26 mouse cellular contexts compared by ENCODE assay signal in the genomic region with DNA sequence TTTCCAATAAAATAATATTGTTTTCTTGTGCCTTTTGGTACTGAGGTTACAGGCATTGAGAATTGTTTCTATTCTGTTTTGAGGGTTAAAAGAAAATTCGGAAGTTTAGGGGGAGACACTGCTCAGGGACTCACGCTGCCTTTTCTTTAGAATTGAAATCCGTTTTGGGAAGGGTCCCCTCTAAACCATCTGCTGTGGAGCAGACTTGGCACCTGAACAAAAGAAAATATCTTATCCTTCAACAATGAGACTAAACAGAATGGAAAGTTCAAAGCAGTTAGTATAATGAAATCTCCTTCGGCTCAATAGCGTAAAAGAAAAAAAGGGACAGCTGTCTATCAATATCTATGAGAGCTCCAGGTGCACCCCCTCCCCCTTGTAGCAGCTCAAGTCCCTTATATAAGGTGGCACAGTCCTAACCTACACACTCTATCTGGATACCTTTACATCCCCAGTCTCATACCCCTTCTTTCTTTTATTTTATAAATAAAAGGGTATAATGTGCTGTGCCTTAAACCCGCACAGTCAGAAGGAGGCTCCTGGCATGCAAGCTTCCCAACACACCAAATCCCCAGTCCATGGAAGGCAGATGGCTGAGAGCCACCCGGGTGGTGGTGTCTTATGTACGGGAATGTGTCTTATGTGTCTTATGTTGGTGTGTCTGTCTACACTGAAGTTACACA. TPM values are rescaled to one million over a fixed set of nuclear protein-coding genes. Genes with fewer than 3 reads are reported as not detected.
DNase-seq lines count a peak whose midpoint lies in the region; ATAC-seq and TF ChIP-seq lines count a peak whose summit lies in the region.
"Had no signal": no experiment of that assay in that cellular context is flagged by ENCODE, and none has a peak within 500 bp of the region (broad histone marks: within the 10 kb centered on the region; RNA-seq: fewer than 3 reads in every experiment).

No protein-coding gene starts in this region.

- peak; percentile 72; the same call in 1 of the 2 replicates for ATAC-seq in forebrain, embryonic 14.5 days
- peak; percentile 74 for ATAC-seq in midbrain, embryonic 12.5 days (ENCODE audit: low FRiP score, low read depth)
- no peak for ATAC-seq in granulocyte monocyte progenitor cell, adult 5-6 weeks (replicated peaks; ENCODE audit: poor library complexity, severe bottlenecking)
- ATAC-seq in megakaryocyte-erythroid progenitor cell, adult 5-6 weeks (replicated peaks; ENCODE audit: low FRiP score, low TSS enrichment, poor library complexity, severe bottlenecking) = no peak
- ATAC-seq: activated CD4-positive, CD25-positive, alpha-beta regulatory T cell, adult 4 months; lung, postnatal 0 days had no signal

- H3K36me3 ChIP-seq in forebrain, embryonic 14.5 days (ENCODE audit: control insufficient read depth, insufficient read depth, low read length) = no peaks in the 10 kb centered on the region
- H3K36me3 ChIP-seq in midbrain, embryonic 12.5 days = no peaks in the 10 kb centered on the region
- H3K36me3 ChIP-seq: embryonic facial prominence, embryonic 12.5 days; G1E; limb, embryonic 13.5 days; neural tube, embryonic 13.5 days had no signal

- no peak overlapping the region for H3K4me2 ChIP-seq in forebrain, embryonic 14.5 days (ENCODE audit: low read length)
- no peak overlapping the region for H3K4me2 ChIP-seq in midbrain, embryonic 12.5 days (replicated peaks)
- H3K4me2 ChIP-seq: embryonic facial prominence, embryonic 12.5 days; limb, embryonic 13.5 days; neural tube, embryonic 13.5 days had no signal

- DNase-seq in heart, adult 11 months = peak; percentile 73
- DNase-seq in heart, postnatal 10 days = no peak
- DNase-seq in brain, embryonic 14.5 days (ENCODE audit: low read depth) = peak; percentile 76
- peak; percentile 64 for DNase-seq in forebrain, embryonic 14.5 days (ENCODE audit: low spot score)
- no peak for DNase-seq in testis, postnatal 14 days (ENCODE audit: low spot score)
- DNase-seq: cerebellum, adult 9-10 months; gastrocnemius, postnatal 25 days; kidney, adult 18-20 months; right cerebral cortex, adult 18-20 months; thymus, postnatal 36 days had no signal

- intact Hi-C loops in heart, postnatal 10 days (cut with DNase I) = no loop called here

- H3K27ac ChIP-seq in forebrain, embryonic 14.5 days (ENCODE audit: low read depth, low read length) = no peak overlapping the region
- peak overlapping the region; percentile 58 for H3K27ac ChIP-seq in midbrain, embryonic 12.5 days (replicated peaks)
- H3K27ac ChIP-seq: embryonic facial prominence, embryonic 12.5 days; kidney, postnatal 0 days; limb, embryonic 13.5 days; liver, embryonic 14.5 days; neural tube, embryonic 13.5 days had no signal

- no peaks in the 10 kb centered on the region for H3K27me3 ChIP-seq in forebrain, embryonic 14.5 days (replicated peaks; ENCODE audit: control insufficient read depth, insufficient read depth, low read length)
- no peaks in the 10 kb centered on the region for H3K27me3 ChIP-seq in midbrain, embryonic 12.5 days
- H3K27me3 ChIP-seq: embryonic facial prominence, embryonic 12.5 days; limb, embryonic 13.5 days; neural tube, embryonic 13.5 days had no signal

- WGBS in forebrain, embryonic 14.5 days = 24% methylated on average over 8 of the region's 8 CpGs
- 19% methylated on average over 8 of the region's 8 CpGs for WGBS in midbrain, embryonic 12.5 days

- no peak overlapping the region for H3K4me3 ChIP-seq in forebrain, embryonic 14.5 days (ENCODE audit: low read depth, low read length)
- no peak overlapping the region for H3K4me3 ChIP-seq in midbrain, embryonic 12.5 days
- H3K4me3 ChIP-seq: embryonic facial prominence, embryonic 12.5 days; limb, embryonic 13.5 days; neural tube, embryonic 13.5 days had no signal

- no peak for TF ChIP-seq CTCF in brain, embryonic 14.5 days (IDR thresholded peaks at IDR 0.05; ENCODE audit: borderline replicate concordance, extremely low read depth, insufficient read depth, insufficient read length)

- H3K9ac ChIP-seq in forebrain, embryonic 14.5 days (ENCODE audit: low read length) = no peak overlapping the region
- H3K9ac ChIP-seq in midbrain, embryonic 12.5 days (replicated peaks) = no peak overlapping the region
- H3K9ac ChIP-seq: embryonic facial prominence, embryonic 12.5 days; limb, embryonic 13.5 days; liver, embryonic 14.5 days; neural tube, embryonic 13.5 days had no signal

- no peaks in the 10 kb centered on the region for H3K9me3 ChIP-seq in forebrain, embryonic 14.5 days (replicated peaks; ENCODE audit: control insufficient read depth, low read length)
- H3K9me3 ChIP-seq in midbrain, embryonic 12.5 days = no peaks in the 10 kb centered on the region
- H3K9me3 ChIP-seq: embryonic facial prominence, embryonic 12.5 days; G1E; limb, embryonic 13.5 days; neural tube, embryonic 13.5 days had no signal

- no peak for TF ChIP-seq POLR2A in brain, embryonic 14.5 days (IDR thresholded peaks at IDR 0.05; ENCODE audit: borderline replicate concordance, extremely low read depth, insufficient read depth, insufficient read length, poor library complexity, severe bottlenecking)

- peaks cover 5% of the 10 kb centered on the region; the same call in 1 of the 2 replicates for H3K4me1 ChIP-seq in forebrain, embryonic 14.5 days (ENCODE audit: control insufficient read depth, insufficient read depth, low read length)
- H3K4me1 ChIP-seq in midbrain, embryonic 12.5 days = peaks cover 15% of the 10 kb centered on the region; the same call in 1 of the 2 replicates
- H3K4me1 ChIP-seq: embryonic facial prominence, embryonic 12.5 days; limb, embryonic 13.5 days had no signal

RNA-seq across cellular contexts. Expression of gene Nipal1, which starts 23.6 kb away (rescaled TPM):
- total RNA-seq in heart, postnatal 10 days (2021) = not detected
- polyA plus RNA-seq in brain, embryonic 14.5 days (2012; rRNA removed) = 0.52 and 0.54 TPM in 2 replicates
- polyA plus RNA-seq in forebrain, embryonic 14.5 days (2014; fragmentation: Nextera tagmentation; extraction: Ambion mirVana) = 0.32 and 0.68 TPM in 2 replicates
- 0.35 and 0.68 TPM in 2 replicates for polyA plus RNA-seq in midbrain, embryonic 12.5 days (2016; fragmentation: Nextera tagmentation; extraction: Ambion mirVana)
- total RNA-seq in granulocyte monocyte progenitor cell, adult 5-6 weeks (2014; fragmentation: Nextera tagmentation) = not detected in 2 replicates
- not detected in 2 replicates for total RNA-seq in granulocyte monocyte progenitor cell, adult 5-6 weeks (2017)
- total RNA-seq in megakaryocyte-erythroid progenitor cell, adult 5-6 weeks (2014; fragmentation: Nextera tagmentation) = 2.7 TPM in 1 of 2 replicates, not detected in the other
- total RNA-seq in megakaryocyte-erythroid progenitor cell, adult 5-6 weeks (2017) = 0.08 and 0.47 TPM in 2 replicates
- total RNA-seq: gastrocnemius, postnatal 25 days; layer of hippocampus, adult 18-20 months; layer of hippocampus, postnatal 25 days; left cerebral cortex, postnatal 14 days had no signal
- polyA plus RNA-seq: cortical plate, adult 2 months; G1E; heart, postnatal 0 days had no signal

RNA-seq across cellular contexts. Expression of gene Cnga1, which starts 27.1 kb away (rescaled TPM):
- total RNA-seq in heart, postnatal 10 days (2021) = not detected
- polyA plus RNA-seq in brain, embryonic 14.5 days (2012; rRNA removed) = not detected in 2 replicates
- polyA plus RNA-seq in forebrain, embryonic 14.5 days (2014; fragmentation: Nextera tagmentation; extraction: Ambion mirVana) = not detected in 2 replicates
- not detected in 2 replicates for polyA plus RNA-seq in midbrain, embryonic 12.5 days (2016; fragmentation: Nextera tagmentation; extraction: Ambion mirVana)
- total RNA-seq in granulocyte monocyte progenitor cell, adult 5-6 weeks (2014; fragmentation: Nextera tagmentation) = not detected in 2 replicates
- total RNA-seq in granulocyte monocyte progenitor cell, adult 5-6 weeks (2017) = not detected in 2 replicates
- total RNA-seq in megakaryocyte-erythroid progenitor cell, adult 5-6 weeks (2014; fragmentation: Nextera tagmentation) = not detected in 2 replicates
- total RNA-seq in megakaryocyte-erythroid progenitor cell, adult 5-6 weeks (2017) = 0.23 TPM in 1 of 2 replicates, not detected in the other
- total RNA-seq: gastrocnemius, postnatal 25 days; layer of hippocampus, adult 18-20 months; layer of hippocampus, postnatal 25 days; left cerebral cortex, postnatal 14 days had no signal
- polyA plus RNA-seq: cortical plate, adult 2 months; embryonic facial prominence, embryonic 12.5 days; G1E; heart, postnatal 0 days; limb, embryonic 13.5 days; liver, embryonic 14.5 days; lung, postnatal 0 days; neural tube, embryonic 13.5 days had no signal

Comparison
In these comparisons a context has a peak if more than half of its experiments do, and no peak if none do; other contexts are left out.
1. DNase-seq: peak in heart, adult 11 months (single experiment), brain, embryonic 14.5 days (single experiment) and forebrain, embryonic 14.5 days (single experiment); none in heart, postnatal 10 days (0 of 2) and testis, postnatal 14 days (single experiment).
2. ATAC-seq: peak in forebrain, embryonic 14.5 days (single experiment) and midbrain, embryonic 12.5 days (single experiment); none in granulocyte monocyte progenitor cell, adult 5-6 weeks (single experiment) and megakaryocyte-erythroid progenitor cell, adult 5-6 weeks (single experiment).